Mouse (Mus musculus) liver, embryonic 16.5 days (tissue): ENCODE results near the gene Gm4779. TPM values are rescaled to one million over a fixed set of nuclear protein-coding genes. Genes with fewer than 3 reads are reported as not detected.

Experiments
- ATAC-seq: fragments of 200-750 bp; cut with Nextera tagmentation; 2 replicates; pipeline ENCODE4 v1.8.0; 2017; ENCODE audit warnings: low read depth, mild to moderate bottlenecking, moderate number of reproducible peaks, moderate library complexity
- H3K27ac ChIP-seq: fragments of 300-500 bp; sonication (generic); 2 replicates; pipeline ENCODE4 v1.5.1; 2014; ENCODE audit warnings: mild to moderate bottlenecking, low read length
- H3K27me3 ChIP-seq: fragments of 300-500 bp; sonication (generic); 2 replicates; pipeline ENCODE4 v1.6.1; 2014; ENCODE audit warnings: low read depth, low read length, mixed read lengths; ENCODE audit not compliant: control insufficient read depth, insufficient read depth
- H3K36me3 ChIP-seq: fragments of 300-500 bp; sonication (generic); 2 replicates; pipeline ENCODE4 v1.6.1; 2014; ENCODE audit warnings: mild to moderate bottlenecking; ENCODE audit not compliant: control insufficient read depth, insufficient read depth
- H3K4me1 ChIP-seq: fragments of 300-500 bp; sonication (generic); 2 replicates; pipeline ENCODE4 v1.6.1; 2014; ENCODE audit warnings: low read depth, low read length, mixed read lengths; ENCODE audit not compliant: control insufficient read depth
- H3K4me2 ChIP-seq: fragments of 300-500 bp; sonication (generic); 2 replicates; pipeline ENCODE4 v1.6.1; 2014; ENCODE audit warnings: low read depth, low read length, mixed read lengths
- H3K4me3 ChIP-seq: fragments of 300-500 bp; sonication (generic); 2 replicates; pipeline ENCODE4 v1.5.1; 2014; ENCODE audit warnings: low read depth, mild to moderate bottlenecking, low read length
- H3K9ac ChIP-seq: fragments of 300-500 bp; sonication (generic); 2 replicates; pipeline ENCODE4 v1.6.1; 2014; ENCODE audit warnings: low read depth, low read length
- H3K9me3 ChIP-seq: fragments of 300-500 bp; sonication (generic); replicated peaks from 2 replicates; pipeline ENCODE4 v1.6.1; 2016; ENCODE audit warnings: low read length; ENCODE audit not compliant: control insufficient read depth
- whole genome bisulfite sequencing: fragments of 180-500 bp; shearing (Covaris S2); extraction: QIAGEN DNeasy Blood & Tissue Kit; methylation state at CpG from one replicate; pipeline ENCODE4 v1.1.7; 2014; ENCODE audit not compliant: insufficient replicate concordance; 5-methylcytosine and 5-hydroxymethylcytosine counted together
- polyA plus RNA-seq: library from polyadenylated mRNA; unstranded; fragments of >200 nt; fragmentation: Nextera tagmentation; extraction: Ambion mirVana; gene quantifications from 2 replicates; pipeline ENCODE4 v1.2.1, GENCODE M21; 2015

Gm4779 gene
- polyA plus RNA-seq, 1 experiment from 2014 or later, result 0.15 TPM

DNA sequence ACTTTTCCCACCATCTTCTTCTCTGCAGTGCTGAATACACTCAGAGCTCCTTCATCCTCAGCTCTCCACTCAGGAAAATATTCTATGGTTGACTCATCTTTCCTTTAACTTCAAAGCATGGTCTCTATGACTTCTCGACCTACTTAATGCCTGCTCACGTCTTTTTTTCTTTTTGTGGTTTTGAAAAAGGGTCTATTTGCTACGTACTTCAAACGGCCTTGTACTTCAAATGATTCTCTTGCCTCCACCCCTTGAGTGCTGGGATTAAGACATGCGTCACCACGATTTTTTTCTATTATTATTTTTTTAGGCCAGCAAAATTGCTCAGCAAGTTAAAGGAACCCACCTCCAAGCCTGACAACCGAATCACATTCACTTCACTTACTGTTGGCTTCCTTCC is 26.9 kb downstream of the Gm4779 start:
- ATAC-seq, result no peak
- 39% methylated on average over 7 of the region's 7 CpGs for WGBS

DNA sequence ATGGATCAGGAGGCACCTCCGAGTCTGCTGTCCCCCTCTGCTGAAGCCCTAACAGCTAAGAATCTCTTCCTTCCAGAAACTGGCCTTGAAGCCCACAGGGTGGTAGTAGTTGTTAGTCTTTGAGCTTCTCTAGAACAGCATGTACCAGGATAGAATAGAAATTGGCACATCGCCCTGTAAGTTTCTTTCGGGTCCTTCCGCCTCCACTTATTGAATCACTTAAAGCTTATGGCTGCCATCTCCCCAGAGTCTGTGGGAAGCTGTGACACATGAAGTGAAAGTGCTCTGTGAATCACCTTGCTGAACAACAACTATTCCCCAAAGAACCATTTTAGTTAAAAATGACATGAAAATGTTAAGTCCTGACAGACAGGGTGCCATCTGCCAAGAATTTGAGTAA is 29.1 kb downstream of the Gm4779 start:
- Histone ChIP-seq H3K27me3 (no peaks in the 10 kb centered on the region), H3K36me3 (no peaks in the 10 kb centered on the region), H3K4me3 (no peak overlapping the region), H3K4me2 (no peak overlapping the region), H3K27ac (no peak overlapping the region), H3K9ac (no peak overlapping the region), H3K4me1 (no peaks in the 10 kb centered on the region), H3K9me3 (no peaks in the 10 kb centered on the region)
- no peak for ATAC-seq
- 64% methylated on average over 4 of the region's 4 CpGs for WGBS

More for the DNA sequence above, 26.9 kb downstream of the Gm4779 start:
- no peak overlapping the region for H3K4me2 ChIP-seq
- no peaks in the 10 kb centered on the region for H3K9me3 ChIP-seq
- no peaks in the 10 kb centered on the region for H3K27me3 ChIP-seq
- no peak overlapping the region for H3K9ac ChIP-seq
- H3K27ac ChIP-seq, result no peak overlapping the region
- no peaks in the 10 kb centered on the region for H3K4me1 ChIP-seq
- H3K4me3 ChIP-seq, result no peak overlapping the region
- no peaks in the 10 kb centered on the region for H3K36me3 ChIP-seq

DNA sequence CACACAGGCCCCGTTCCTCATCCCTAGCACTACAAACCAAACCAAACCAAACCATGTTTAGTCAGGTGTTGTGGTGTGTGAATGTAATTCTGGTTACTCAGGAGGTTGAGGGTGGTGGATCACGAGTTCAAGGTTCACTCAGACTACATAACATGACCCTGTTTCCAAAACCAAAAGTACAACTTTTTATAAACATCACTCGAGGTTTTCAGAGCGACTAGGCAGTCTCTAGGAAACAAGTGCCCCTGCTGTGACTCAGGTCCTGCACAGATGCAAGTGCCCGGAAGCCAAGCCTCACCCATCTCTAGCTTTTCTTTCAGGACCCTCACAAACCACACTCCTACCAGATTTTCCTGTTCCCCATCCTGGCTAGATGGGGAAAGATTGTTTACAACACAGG is 29.6 kb downstream of the Gm4779 start:
- no peak overlapping the region for H3K9ac ChIP-seq
- ATAC-seq, result no peak
- no peak overlapping the region for H3K4me3 ChIP-seq
- H3K9me3 ChIP-seq, result no peaks in the 10 kb centered on the region
- WGBS, result 42% methylated on average over 5 of the region's 5 CpGs
- H3K4me2 ChIP-seq, result no peak overlapping the region
- no peaks in the 10 kb centered on the region for H3K36me3 ChIP-seq
- no peaks in the 10 kb centered on the region for H3K4me1 ChIP-seq
- no peaks in the 10 kb centered on the region for H3K27me3 ChIP-seq
- H3K27ac ChIP-seq, result no peak overlapping the region

DNA sequence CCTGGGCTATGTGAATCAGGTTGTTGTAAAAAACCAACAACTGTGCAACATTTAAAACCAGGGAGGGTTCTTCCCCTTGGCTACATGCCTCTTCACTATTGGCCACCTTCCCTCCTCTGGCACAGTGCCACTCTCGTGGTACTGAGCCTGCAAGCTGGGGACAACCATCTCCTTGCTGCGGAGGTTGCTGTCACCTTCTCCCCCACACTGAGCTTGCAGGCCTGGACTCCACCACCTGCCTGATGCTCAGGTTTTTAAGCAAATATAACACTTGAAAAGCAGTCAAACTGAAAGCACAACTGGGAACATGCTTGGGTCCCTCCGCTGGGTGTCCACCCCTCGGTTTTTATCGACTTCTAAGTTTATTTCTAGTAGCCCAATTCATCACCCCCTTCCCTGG is 39.7 kb downstream of the Gm4779 start:
- no peak overlapping the region for H3K27ac ChIP-seq
- no peaks in the 10 kb centered on the region for H3K36me3 ChIP-seq
- H3K4me3 ChIP-seq, result no peak overlapping the region
- H3K9ac ChIP-seq, result no peak overlapping the region
- 64% methylated on average over 5 of the region's 5 CpGs for WGBS
- H3K4me2 ChIP-seq, result no peak overlapping the region
- H3K27me3 ChIP-seq, result no peaks in the 10 kb centered on the region
- no peak for ATAC-seq
- no peaks in the 10 kb centered on the region for H3K9me3 ChIP-seq
- H3K4me1 ChIP-seq, result no peaks in the 10 kb centered on the region

DNA sequence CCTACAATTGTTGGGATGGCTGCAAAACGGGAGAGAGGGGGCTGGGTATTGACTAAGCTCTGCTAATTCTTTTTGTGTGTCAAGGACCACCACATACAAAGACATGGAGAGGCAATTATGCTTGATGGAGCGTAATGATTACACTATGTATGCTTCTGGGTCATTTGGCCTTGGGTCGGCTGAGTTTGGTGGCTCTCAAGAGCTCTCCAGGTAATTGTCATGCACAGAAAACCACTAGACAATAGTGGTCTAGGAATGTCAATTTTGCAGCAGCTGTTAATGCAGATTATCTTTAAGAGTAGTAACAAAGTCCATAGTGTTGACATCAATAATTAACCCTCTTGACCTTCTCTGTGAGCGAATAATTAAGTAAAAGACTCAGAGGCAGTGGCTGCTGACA is 44.1 kb downstream of the Gm4779 start:
- H3K27ac ChIP-seq, result no peak overlapping the region
- no peaks in the 10 kb centered on the region for H3K4me1 ChIP-seq
- no peak overlapping the region for H3K4me2 ChIP-seq
- no peaks in the 10 kb centered on the region for H3K9me3 ChIP-seq
- H3K4me3 ChIP-seq, result no peak overlapping the region
- no peaks in the 10 kb centered on the region for H3K36me3 ChIP-seq
- no peak overlapping the region for H3K9ac ChIP-seq
- no peak for ATAC-seq
- 44% methylated on average over 4 of the region's 4 CpGs for WGBS
- no peaks in the 10 kb centered on the region for H3K27me3 ChIP-seq

DNA sequence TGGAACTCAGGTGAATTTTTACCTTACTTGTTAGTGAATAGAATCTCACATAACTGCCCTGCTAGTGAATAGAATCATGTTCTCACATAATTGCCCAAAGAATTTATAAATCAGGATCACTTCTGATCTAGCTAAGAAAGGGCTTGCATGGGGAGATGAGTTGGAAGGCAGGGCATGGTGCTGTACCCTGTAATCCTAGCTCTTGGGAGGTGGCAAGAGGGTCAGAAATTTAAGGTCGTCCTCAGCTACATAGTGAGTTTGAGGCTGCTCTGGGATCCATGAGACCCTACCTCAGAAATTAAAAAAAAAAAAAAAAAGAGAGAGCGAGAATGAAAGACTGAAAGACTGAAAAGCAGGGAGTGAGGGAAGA is 53.2 kb downstream of the Gm4779 start:
- Histone ChIP-seq H3K9me3 (no peaks in the 10 kb centered on the region), H3K4me2 (no peak overlapping the region), H3K27me3 (no peaks in the 10 kb centered on the region; the same call in 1 of the 2 replicates), H3K9ac (no peak overlapping the region), H3K4me1 (no peaks in the 10 kb centered on the region), H3K36me3 (no peaks in the 10 kb centered on the region), H3K27ac (no peak overlapping the region), H3K4me3 (no peak overlapping the region)
- ATAC-seq, result no peak
- WGBS, result 63% methylated on average over 2 of the region's 2 CpGs

DNA sequence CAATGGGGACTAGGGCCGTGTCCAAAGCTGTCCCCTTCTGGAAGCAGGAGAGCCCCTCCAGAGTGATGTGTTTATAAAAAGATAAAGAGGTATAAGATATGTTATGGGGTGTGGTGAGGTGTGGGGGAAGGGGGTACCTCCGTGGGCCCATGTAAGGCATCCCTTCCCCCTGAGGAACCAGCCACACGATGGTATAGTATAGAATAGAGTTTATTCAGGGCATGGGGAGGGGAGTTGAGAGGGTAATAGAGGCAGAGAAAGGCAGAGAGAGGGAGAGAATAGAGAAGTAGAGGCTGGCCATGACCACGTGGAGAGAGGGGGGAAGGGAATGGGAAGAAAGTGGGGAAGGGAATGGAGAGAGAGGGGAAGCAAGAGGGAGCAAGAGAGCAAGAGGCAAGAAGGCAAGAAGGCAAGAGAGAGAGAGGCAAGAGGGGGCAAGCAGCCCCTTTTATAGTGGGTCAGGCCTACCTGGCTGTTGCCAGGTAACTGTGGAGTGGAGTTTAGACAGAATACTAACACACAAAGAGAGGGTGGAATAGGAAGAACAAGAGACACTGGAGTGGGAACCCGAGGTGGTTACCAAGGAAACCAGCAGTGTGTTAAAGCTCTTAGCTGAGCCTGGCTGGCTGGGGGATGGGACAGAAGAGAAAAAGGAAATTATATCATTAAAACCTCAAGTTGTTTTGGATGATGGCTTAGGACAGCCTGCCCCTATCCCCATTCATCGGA is 53.7 kb downstream of the Gm4779 start:
- no peak overlapping the region for H3K9ac ChIP-seq
- H3K4me1 ChIP-seq, result no peaks in the 10 kb centered on the region
- H3K36me3 ChIP-seq, result no peaks in the 10 kb centered on the region
- no peak overlapping the region for H3K27ac ChIP-seq
- 35% methylated on average over 6 of the region's 6 CpGs for WGBS
- no peaks in the 10 kb centered on the region for H3K9me3 ChIP-seq
- no peak overlapping the region for H3K4me3 ChIP-seq
- H3K27me3 ChIP-seq, result no peaks in the 10 kb centered on the region; the same call in 1 of the 2 replicates
- H3K4me2 ChIP-seq, result no peak overlapping the region
- ATAC-seq, result no peak

Other genes with a start within 250 kb of the Gm4779 start
- gene Ogt, start 154.4 kb downstream of the Gm4779 start, polyA plus RNA-seq, result 54.1 and 55.6 TPM in 2 replicates
- gene Cxcr3, start 60.2 kb downstream of the Gm4779 start, polyA plus RNA-seq, result 0.31 and 0.35 TPM in 2 replicates
- 0.06 and 0.15 TPM in 2 replicates for gene 8030474K03Rik, start 233 bp upstream of the Gm4779 start, polyA plus RNA-seq
- gene Nhsl2, start 55.0 kb upstream of the Gm4779 start, polyA plus RNA-seq, result 1.6 and 1.7 TPM in 2 replicates